Mouse (Mus musculus): Measurements from ENCODE around the gene Dvl3.

The Dvl3 gene

DNA sequence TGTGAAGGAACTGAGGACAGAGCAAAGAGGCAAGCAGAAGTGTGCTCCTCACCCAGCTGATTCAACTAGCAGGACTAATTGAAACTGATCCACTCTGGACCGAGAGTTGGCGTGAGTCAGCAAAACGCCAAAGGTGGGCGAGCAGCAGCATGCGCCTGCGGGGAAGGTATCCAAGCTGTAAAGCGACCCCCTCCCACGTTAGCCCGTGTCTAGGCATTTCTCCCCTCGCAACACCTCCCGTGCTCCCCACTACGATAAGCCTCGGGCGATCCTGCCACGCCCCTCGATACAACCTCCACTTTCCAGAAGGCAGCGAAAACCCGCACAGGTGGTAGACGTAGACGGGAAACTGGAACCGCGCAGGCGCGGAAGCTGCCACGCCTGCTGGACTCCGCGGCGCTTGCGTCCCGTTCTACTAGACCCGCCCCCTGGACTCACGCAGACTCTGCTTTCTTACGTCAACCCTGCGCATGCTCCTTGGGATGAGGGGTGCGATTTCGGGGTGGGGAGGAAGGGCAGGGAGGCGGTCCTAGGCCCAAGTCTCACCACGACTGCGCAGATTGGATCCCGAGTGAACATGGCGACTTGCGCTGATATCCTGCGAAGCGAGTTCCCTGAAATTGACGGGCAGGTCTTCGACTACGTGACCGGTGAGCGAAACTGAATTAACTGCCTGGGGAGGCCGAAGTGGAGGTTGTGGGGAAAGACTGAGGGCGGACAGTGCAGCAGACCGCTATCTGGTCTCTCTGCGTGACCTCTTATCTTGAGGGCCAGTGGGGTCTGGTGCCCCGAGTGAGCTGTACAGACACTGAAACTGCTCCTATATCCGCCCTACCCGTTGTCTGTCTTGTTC is 31.5 kb downstream of the Dvl3 start, which contains the start of gene Abcf3:
Gene Abcf3, plus strand, starts transcription at position 482 of the 853 bp plus-strand sequence.
- peak; percentile 99 for DNase-seq

DNA sequence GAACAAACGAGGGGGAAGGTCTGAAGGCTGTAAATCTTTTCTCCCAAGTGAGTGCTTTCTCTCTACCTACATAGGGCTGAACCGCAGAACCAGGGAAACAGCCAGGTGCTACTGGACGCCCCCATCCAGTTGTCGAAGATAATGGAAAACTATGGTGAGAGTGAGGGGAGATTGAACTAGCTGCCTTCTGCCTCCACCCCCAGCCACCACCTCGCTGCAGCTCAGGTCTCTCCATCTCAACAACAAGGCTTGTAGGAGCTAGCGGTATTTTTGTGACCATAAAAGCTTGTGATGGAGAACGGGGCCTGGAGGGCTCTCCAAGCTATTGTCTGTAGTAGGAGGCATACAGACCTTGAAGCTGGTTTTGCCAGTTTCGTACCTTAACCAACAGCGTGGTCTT is 32.4 kb downstream of the Dvl3 start:
- no peak for DNase-seq

DNA sequence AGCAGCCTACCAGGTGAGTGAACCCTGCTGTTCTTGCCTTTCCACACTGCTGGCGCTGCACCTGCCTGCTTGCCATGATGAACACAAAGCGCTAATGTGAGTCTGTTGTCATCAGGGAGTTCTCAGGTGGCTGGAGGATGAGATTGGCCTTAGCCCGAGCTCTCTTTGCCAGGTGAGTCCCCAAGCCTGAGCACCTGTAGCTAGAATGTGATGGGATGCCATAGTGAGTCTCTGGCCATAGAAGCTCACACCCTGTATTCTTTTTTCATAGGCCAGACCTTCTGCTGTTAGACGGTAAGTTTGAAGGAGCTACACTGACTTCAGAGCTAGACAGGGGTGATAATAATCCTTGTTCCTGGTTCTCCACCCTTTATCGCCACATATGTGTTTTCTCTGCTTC is 34.9 kb downstream of the Dvl3 start:
- no peak for DNase-seq

DNA sequence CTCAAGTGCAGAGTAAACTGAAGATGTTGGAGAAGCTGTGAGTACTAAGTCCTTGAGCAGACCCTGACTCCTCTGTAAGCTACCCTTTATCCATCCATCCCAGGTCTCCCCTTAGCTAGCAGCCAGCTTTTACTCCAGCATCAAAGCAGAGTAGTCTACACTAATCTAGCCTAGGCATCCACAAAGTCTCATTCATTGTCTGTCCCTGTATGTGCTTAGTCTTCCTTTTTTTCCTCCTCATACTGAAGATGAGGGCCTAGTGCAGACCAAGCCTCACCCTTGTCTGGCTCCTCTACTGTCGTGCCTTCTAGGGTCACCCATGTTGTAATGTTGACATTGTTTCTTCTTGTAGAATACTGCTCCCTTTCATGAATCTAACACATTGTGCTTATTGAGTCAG is 35.8 kb downstream of the Dvl3 start:
- no peak for DNase-seq

DNA sequence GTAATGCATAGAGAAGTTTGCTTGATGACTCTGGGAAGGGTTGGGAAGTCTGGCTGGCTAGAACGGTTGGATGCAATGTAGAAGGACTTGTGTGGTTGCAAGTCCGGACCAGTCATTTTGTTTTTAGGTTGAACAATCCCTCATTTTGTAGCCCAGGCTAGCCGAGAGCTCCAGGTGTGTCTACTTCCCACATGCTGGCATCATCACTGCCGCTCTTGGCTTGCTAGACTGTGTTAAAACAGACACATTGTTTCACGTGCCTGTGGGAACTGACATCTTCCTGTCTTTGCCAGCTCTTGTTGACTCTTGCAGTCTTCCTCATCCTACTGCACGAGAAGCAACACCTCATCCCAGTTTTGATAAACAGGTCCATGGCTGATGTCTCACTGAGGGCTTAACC is 38.2 kb downstream of the Dvl3 start:
- DNase-seq = no peak

DNA sequence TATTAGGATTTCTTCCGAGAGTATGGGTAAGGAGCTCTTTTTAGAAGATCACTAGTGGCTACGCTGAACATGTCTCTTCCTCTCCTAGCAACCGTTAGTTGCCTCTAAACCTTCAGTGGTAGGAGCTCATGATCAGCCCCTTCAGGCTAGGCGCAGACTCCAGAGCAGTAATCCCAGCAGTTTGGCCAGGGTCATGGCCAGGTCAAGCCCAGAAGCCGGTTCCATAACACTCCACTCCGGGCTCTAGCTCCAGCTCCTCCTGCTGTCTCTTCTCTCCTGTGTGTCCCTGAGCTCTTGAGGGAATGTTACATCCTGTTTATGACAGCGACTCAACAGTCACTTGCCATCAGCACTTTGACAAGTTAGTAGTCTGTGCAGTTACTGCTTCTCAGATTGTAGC is 40.6 kb downstream of the Dvl3 start:
- no peak for DNase-seq

DNA sequence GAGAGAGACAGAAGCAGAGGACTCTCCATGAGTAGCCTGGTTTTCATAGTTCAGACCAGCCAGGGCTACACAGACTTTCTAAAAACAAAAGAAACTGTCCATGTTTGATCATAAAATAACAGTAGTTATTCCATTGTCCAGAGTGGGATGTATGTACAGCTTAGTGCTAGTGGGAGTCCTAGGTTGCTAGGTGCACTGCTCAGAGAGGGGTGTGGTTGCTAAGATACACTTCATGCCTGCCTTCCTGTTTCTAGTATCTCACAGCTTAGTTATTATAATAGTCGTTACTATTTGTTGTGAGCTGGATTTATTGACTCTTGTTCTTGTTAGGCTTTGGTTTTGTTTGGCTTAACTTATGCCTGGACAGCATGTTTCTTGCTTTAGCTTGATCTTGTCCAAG is 48.3 kb downstream of the Dvl3 start:
- DNase-seq = no peak
